Mouse (Mus musculus) spleen, adult 2 months (tissue): ENCODE measurements around the gene Ankrd1.

ENCODE experiments used
- CTCF ChIP-seq: fragments of 200-500 bp; IDR thresholded peaks from 2 replicates; pipeline ENCODE4 v1.5.1; 2011; ENCODE audit warnings: mild to moderate bottlenecking, inconsistent platforms; ENCODE audit not compliant: insufficient read depth, insufficient read length, insufficient replicate concordance; ENCODE audit errors: extremely low read depth
- POLR2A ChIP-seq: fragments of 200-500 bp; IDR thresholded peaks from 2 replicates; pipeline ENCODE4 v1.6.1; 2011; ENCODE audit warnings: low read depth, low read length, inconsistent platforms

GRCm38 (mm10) chr19:36124203-36124602 lies 4.3 kb upstream of the Ankrd1 start:
- TF ChIP-seq CTCF (no peak), POLR2A (no peak)
